Mouse (Mus musculus) heart, embryonic 10.5 days (tissue): ENCODE data around the gene Rap2a. TPM values are rescaled to one million over a fixed set of nuclear protein-coding genes. Genes with fewer than 3 reads are reported as not detected.

Source experiments
- DNase-seq: peaks from one replicate; pipeline ENCODE4 v3.0.0-alpha.2; 2017; ENCODE audit warnings: low spot score
- H3K27ac ChIP-seq: fragments of 300-500 bp; sonication (generic); 2 replicates; pipeline ENCODE4 v1.5.1; 2016; ENCODE audit warnings: mild to moderate bottlenecking
- H3K27me3 ChIP-seq: fragments of 300-500 bp; sonication (generic); 2 replicates; pipeline ENCODE4 v1.6.1; 2016; ENCODE audit warnings: mild to moderate bottlenecking; ENCODE audit not compliant: poor library complexity, insufficient read depth, severe bottlenecking
- H3K36me3 ChIP-seq: fragments of 300-500 bp; sonication (generic); 2 replicates; pipeline ENCODE4 v1.6.1; 2016; ENCODE audit warnings: mild to moderate bottlenecking, moderate library complexity
- H3K4me1 ChIP-seq: fragments of 300-500 bp; sonication (generic); 2 replicates; pipeline ENCODE4 v1.6.1; 2016; ENCODE audit warnings: mild to moderate bottlenecking
- H3K4me3 ChIP-seq: fragments of 300-500 bp; sonication (generic); 2 replicates; pipeline ENCODE4 v1.5.1; 2016; ENCODE audit warnings: mild to moderate bottlenecking, moderate library complexity
- H3K9me3 ChIP-seq: fragments of 300-500 bp; sonication (generic); 2 replicates; pipeline ENCODE4 v1.6.1; 2016; ENCODE audit warnings: mild to moderate bottlenecking, moderate library complexity
- WGBS: fragments of 180-500 bp; shearing (Covaris S2); methylation state at CpG from one replicate; pipeline ENCODE4 v1.1.7; 2016; 5-methylcytosine and 5-hydroxymethylcytosine counted together
- polyA plus RNA-seq: library from polyadenylated mRNA; unstranded; fragments of >200 nt; fragmentation: Nextera tagmentation; extraction: Ambion mirVana; gene quantifications from 2 replicates; pipeline ENCODE4 v1.2.1, GENCODE M21; 2016

Rap2a gene
- polyA plus RNA-seq, 1 experiment from 2014 or later, result 11.7 TPM

- Histone ChIP-seq H3K4me3 (no peak overlapping the region), H3K27ac (no peak overlapping the region), H3K27me3 (no peaks in the 10 kb centered on the region), H3K36me3 (no peaks in the 10 kb centered on the region), H3K9me3 (no peaks in the 10 kb centered on the region), H3K4me1 (no peaks in the 10 kb centered on the region)
- DNase-seq, result no peak
- 68% methylated on average over 2 of the region's 2 CpGs for WGBS
Observed at GRCm38 (mm10) chr14:120525644-120526043, 47.4 kb downstream of the Rap2a start.

GRCm38 (mm10) chr14:120533301-120533700, 55.1 kb downstream of the Rap2a start:
- no peaks in the 10 kb centered on the region for H3K27me3 ChIP-seq
- H3K4me1 ChIP-seq, result peaks cover 21% of the 10 kb centered on the region
- no peaks in the 10 kb centered on the region for H3K36me3 ChIP-seq
- WGBS, result 86% methylated on average over 3 of the region's 3 CpGs
- no peak overlapping the region for H3K27ac ChIP-seq
- DNase-seq, result peak; percentile 66
- no peaks in the 10 kb centered on the region for H3K9me3 ChIP-seq
- H3K4me3 ChIP-seq, result no peak overlapping the region

- Histone ChIP-seq H3K4me3 (no peak overlapping the region), H3K36me3 (no peaks in the 10 kb centered on the region), H3K9me3 (no peaks in the 10 kb centered on the region), H3K27ac (no peak overlapping the region), H3K4me1 (peaks cover 23% of the 10 kb centered on the region), H3K27me3 (no peaks in the 10 kb centered on the region)
- WGBS, result 51% methylated on average over 3 of the region's 3 CpGs
- peak; percentile 56 for DNase-seq
Observed at GRCm38 (mm10) chr14:120534841-120535271, 56.6 kb downstream of the Rap2a start.

GRCm38 (mm10) chr14:120535446-120535845, 57.2 kb downstream of the Rap2a start:
- Histone ChIP-seq H3K36me3 (no peaks in the 10 kb centered on the region), H3K4me3 (no peak overlapping the region), H3K4me1 (peaks cover 23% of the 10 kb centered on the region), H3K27me3 (no peaks in the 10 kb centered on the region), H3K9me3 (no peaks in the 10 kb centered on the region), H3K27ac (no peak overlapping the region)
- 73% methylated on average over 4 of the region's 4 CpGs for WGBS
- no peak for DNase-seq

- Histone ChIP-seq H3K4me3 (no peak overlapping the region), H3K36me3 (no peaks in the 10 kb centered on the region), H3K4me1 (peaks cover 23% of the 10 kb centered on the region), H3K9me3 (no peaks in the 10 kb centered on the region), H3K27ac (no peak overlapping the region), H3K27me3 (no peaks in the 10 kb centered on the region)
- DNase-seq, result peak; percentile 47
- 65% methylated on average over 3 of the region's 3 CpGs for WGBS
Observed at GRCm38 (mm10) chr14:120535924-120536323, 57.7 kb downstream of the Rap2a start.

- Histone ChIP-seq H3K4me1 (peaks cover 10% of the 10 kb centered on the region), H3K36me3 (no peaks in the 10 kb centered on the region), H3K27ac (no peak overlapping the region), H3K4me3 (no peak overlapping the region), H3K27me3 (no peaks in the 10 kb centered on the region), H3K9me3 (no peaks in the 10 kb centered on the region)
- WGBS, result 73% methylated on average over 2 of the region's 2 CpGs
- DNase-seq, result peak; percentile 48
Observed at GRCm38 (mm10) chr14:120539128-120539527, 60.9 kb downstream of the Rap2a start.

- H3K36me3 ChIP-seq, result no peaks in the 10 kb centered on the region
- DNase-seq, result peak; percentile 51
- H3K4me1 ChIP-seq, result peaks cover 10% of the 10 kb centered on the region
- no peaks in the 10 kb centered on the region for H3K9me3 ChIP-seq
- H3K27me3 ChIP-seq, result no peaks in the 10 kb centered on the region
- WGBS, result 65% methylated on average over 3 of the region's 3 CpGs
- no peak overlapping the region for H3K27ac ChIP-seq
- no peak overlapping the region for H3K4me3 ChIP-seq
Observed at GRCm38 (mm10) chr14:120539626-120540025, 61.4 kb downstream of the Rap2a start.

- H3K36me3 ChIP-seq, result no peaks in the 10 kb centered on the region
- H3K27ac ChIP-seq, result no peak overlapping the region
- peaks cover 6% of the 10 kb centered on the region for H3K4me1 ChIP-seq
- 65% methylated on average over 8 of the region's 8 CpGs for WGBS
- DNase-seq, result peak; percentile 38
- H3K27me3 ChIP-seq, result no peaks in the 10 kb centered on the region
- no peaks in the 10 kb centered on the region for H3K9me3 ChIP-seq
- H3K4me3 ChIP-seq, result no peak overlapping the region
Observed at GRCm38 (mm10) chr14:120542445-120542844, 64.2 kb downstream of the Rap2a start.

GRCm38 (mm10) chr14:120542976-120543375, 64.7 kb downstream of the Rap2a start:
- no peaks in the 10 kb centered on the region for H3K36me3 ChIP-seq
- H3K9me3 ChIP-seq, result no peaks in the 10 kb centered on the region
- peak; percentile 27 for DNase-seq

GRCm38 (mm10) chr14:120543846-120544245, 65.6 kb downstream of the Rap2a start:
- H3K4me3 ChIP-seq, result no peak overlapping the region
- H3K27me3 ChIP-seq, result no peaks in the 10 kb centered on the region
- WGBS, result 82% methylated on average over 6 of the region's 6 CpGs
- H3K36me3 ChIP-seq, result no peaks in the 10 kb centered on the region
- H3K4me1 ChIP-seq, result no peaks in the 10 kb centered on the region
- DNase-seq, result no peak
- no peaks in the 10 kb centered on the region for H3K9me3 ChIP-seq
- no peak overlapping the region for H3K27ac ChIP-seq

More at GRCm38 (mm10) chr14:120542976-120543375, 64.7 kb downstream of the Rap2a start:
- peaks cover 5% of the 10 kb centered on the region for H3K4me1 ChIP-seq
- no peak overlapping the region for H3K27ac ChIP-seq
- 78% methylated on average over 3 of the region's 3 CpGs for WGBS
- H3K27me3 ChIP-seq, result no peaks in the 10 kb centered on the region
- H3K4me3 ChIP-seq, result no peak overlapping the region

- Histone ChIP-seq H3K36me3 (no peaks in the 10 kb centered on the region), H3K27me3 (no peaks in the 10 kb centered on the region), H3K27ac (no peak overlapping the region), H3K9me3 (no peaks in the 10 kb centered on the region), H3K4me3 (no peak overlapping the region), H3K4me1 (no peaks in the 10 kb centered on the region)
- DNase-seq, result no peak
- 65% methylated on average over 6 of the region's 6 CpGs for WGBS
Observed at GRCm38 (mm10) chr14:120544495-120544894, 66.3 kb downstream of the Rap2a start.

- H3K4me3 ChIP-seq, result no peak overlapping the region
- peak; percentile 7 for DNase-seq
- no peaks in the 10 kb centered on the region for H3K4me1 ChIP-seq
- 60% methylated on average over 2 of the region's 2 CpGs for WGBS
- no peaks in the 10 kb centered on the region for H3K9me3 ChIP-seq
- H3K27me3 ChIP-seq, result no peaks in the 10 kb centered on the region
- no peaks in the 10 kb centered on the region for H3K36me3 ChIP-seq
- H3K27ac ChIP-seq, result no peak overlapping the region
Observed at GRCm38 (mm10) chr14:120544946-120545345, 66.7 kb downstream of the Rap2a start.
